Mouse (Mus musculus) kidney, postnatal 0 days (tissue): Measurements from ENCODE around the gene Prdm1. TPM values are rescaled to one million over a fixed set of nuclear protein-coding genes. Genes with fewer than 3 reads are reported as not detected.
A peak's percentile ranks its signal among the peaks of the same experiment; 100 is the strongest.

Source experiments
- ATAC-seq: fragments of 200-750 bp; cut with Nextera tagmentation; replicated peaks from 2 replicates; pipeline ENCODE4 v1.8.0; 2017; ENCODE audit warnings: low read depth, moderate number of reproducible peaks, moderate TSS enrichment, moderate library complexity; ENCODE audit not compliant: low FRiP score
- DNase-seq: peaks from one replicate; pipeline ENCODE4 v3.0.0-alpha.2; 2016; ENCODE audit warnings: low spot score
- H3K27ac ChIP-seq: fragments of 300-500 bp; sonication (generic); 2 replicates; pipeline ENCODE4 v1.5.1; 2014; ENCODE audit warnings: mild to moderate bottlenecking
- H3K27me3 ChIP-seq: fragments of 300-500 bp; sonication (generic); 2 replicates; pipeline ENCODE4 v1.6.1; 2014; ENCODE audit warnings: low read length, mixed read lengths; ENCODE audit not compliant: insufficient read depth
- H3K36me3 ChIP-seq: fragments of 300-500 bp; sonication (generic); 2 replicates; pipeline ENCODE4 v1.6.1; 2014; ENCODE audit warnings: low read length, mixed read lengths; ENCODE audit not compliant: insufficient read depth
- H3K4me1 ChIP-seq: fragments of 300-500 bp; sonication (generic); replicated peaks from 2 replicates; pipeline ENCODE4 v1.6.1; 2014; ENCODE audit warnings: antibody characterized with exemption, low read length, mixed read lengths; ENCODE audit not compliant: insufficient read depth
- H3K4me2 ChIP-seq: fragments of 300-500 bp; sonication (generic); 2 replicates; pipeline ENCODE4 v1.6.1; 2014; ENCODE audit warnings: mild to moderate bottlenecking, low read length, moderate library complexity, mixed read lengths
- H3K4me3 ChIP-seq: fragments of 300-500 bp; sonication (generic); replicated peaks from 2 replicates; pipeline ENCODE4 v1.5.1; 2014; ENCODE audit warnings: low read depth, low read length
- H3K9ac ChIP-seq: fragments of 300-500 bp; sonication (generic); 2 replicates; pipeline ENCODE4 v1.6.1; 2014; ENCODE audit warnings: low read depth, low read length
- H3K9me3 ChIP-seq: fragments of 300-500 bp; sonication (generic); replicated peaks from 2 replicates; pipeline ENCODE4 v1.6.1; 2016; ENCODE audit warnings: low read length, inconsistent platforms, mixed read lengths
- CTCF ChIP-seq: IDR thresholded peaks from 2 replicates; pipeline ENCODE4 v1.5.1; 2016; ENCODE audit warnings: antibody characterized with exemption, low read depth, mild to moderate bottlenecking, moderate library complexity
- WGBS: fragments of 180-500 bp; shearing (Covaris S2); extraction: QIAGEN DNeasy Blood & Tissue Kit; methylation state at CpG from one replicate; pipeline ENCODE4 v1.1.7; 2014; 5-methylcytosine and 5-hydroxymethylcytosine counted together
- polyA plus RNA-seq: library from polyadenylated mRNA; unstranded; fragments of >200 nt; fragmentation: Nextera tagmentation; extraction: Ambion mirVana; gene quantifications from 2 replicates; pipeline ENCODE4 v1.2.1, GENCODE M21; 2015

Prdm1 gene
- polyA plus RNA-seq, 1 experiment from 2014 or later = 1.3 TPM

- ATAC-seq (no peak), DNase-seq (no peak)
- no peaks in the 10 kb centered on the region for H3K9me3 ChIP-seq
- TF ChIP-seq CTCF = no peak
- WGBS = 57% methylated on average over 11 of the region's 11 CpGs
- no peaks in the 10 kb centered on the region for H3K27me3 ChIP-seq
- no peaks in the 10 kb centered on the region for H3K36me3 ChIP-seq
- no peak overlapping the region for H3K27ac ChIP-seq
- H3K4me1 ChIP-seq = no peaks in the 10 kb centered on the region
- no peak overlapping the region for H3K4me3 ChIP-seq
- H3K4me2 ChIP-seq = no peak overlapping the region
- no peak overlapping the region for H3K9ac ChIP-seq
These were observed 96.1 kb downstream of the Prdm1 start for GRCm38 (mm10) chr10:44432235-44432634.

DNA sequence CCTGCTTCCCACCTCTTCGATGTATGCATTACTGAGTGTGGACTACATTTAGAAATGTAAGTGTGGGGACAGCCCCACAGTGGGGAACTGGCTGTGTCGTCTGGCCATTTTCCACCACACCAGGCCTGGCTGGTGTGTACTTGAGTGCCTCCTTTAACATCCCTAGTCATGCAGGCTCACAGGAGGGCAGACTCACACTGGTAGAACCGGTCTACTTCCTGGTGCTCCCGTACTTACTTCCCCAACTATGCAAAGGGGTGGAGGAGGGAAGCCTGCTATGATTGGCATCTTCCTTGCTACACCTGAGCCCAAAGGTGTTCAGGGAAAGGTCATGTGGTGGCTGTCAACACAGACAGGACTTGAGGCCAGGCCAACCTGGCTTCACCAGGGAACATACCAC is 96.6 kb downstream of the Prdm1 start:
- H3K27me3 ChIP-seq = no peaks in the 10 kb centered on the region
- H3K4me2 ChIP-seq = no peak overlapping the region
- TF ChIP-seq CTCF = no peak
- H3K36me3 ChIP-seq = no peaks in the 10 kb centered on the region
- H3K27ac ChIP-seq = no peak overlapping the region
- no peak overlapping the region for H3K9ac ChIP-seq
- no peak overlapping the region for H3K4me3 ChIP-seq
- no peaks in the 10 kb centered on the region for H3K4me1 ChIP-seq
- H3K9me3 ChIP-seq = no peaks in the 10 kb centered on the region
- ATAC-seq (no peak), DNase-seq (no peak)
- WGBS = 77% methylated on average over 4 of the region's 4 CpGs

GRCm38 (mm10) chr10:44429177-44429888 is 99.0 kb downstream of the Prdm1 start:
- no peak overlapping the region for H3K27ac ChIP-seq
- no peak overlapping the region for H3K4me3 ChIP-seq
- ATAC-seq (no peak), DNase-seq (no peak)
- no peaks in the 10 kb centered on the region for H3K36me3 ChIP-seq
- WGBS = 83% methylated on average over 14 of the region's 14 CpGs
- H3K27me3 ChIP-seq = no peaks in the 10 kb centered on the region
- no peaks in the 10 kb centered on the region for H3K9me3 ChIP-seq
- H3K4me1 ChIP-seq = no peaks in the 10 kb centered on the region
- TF ChIP-seq CTCF = no peak
- no peak overlapping the region for H3K4me2 ChIP-seq
- no peak overlapping the region for H3K9ac ChIP-seq

DNA sequence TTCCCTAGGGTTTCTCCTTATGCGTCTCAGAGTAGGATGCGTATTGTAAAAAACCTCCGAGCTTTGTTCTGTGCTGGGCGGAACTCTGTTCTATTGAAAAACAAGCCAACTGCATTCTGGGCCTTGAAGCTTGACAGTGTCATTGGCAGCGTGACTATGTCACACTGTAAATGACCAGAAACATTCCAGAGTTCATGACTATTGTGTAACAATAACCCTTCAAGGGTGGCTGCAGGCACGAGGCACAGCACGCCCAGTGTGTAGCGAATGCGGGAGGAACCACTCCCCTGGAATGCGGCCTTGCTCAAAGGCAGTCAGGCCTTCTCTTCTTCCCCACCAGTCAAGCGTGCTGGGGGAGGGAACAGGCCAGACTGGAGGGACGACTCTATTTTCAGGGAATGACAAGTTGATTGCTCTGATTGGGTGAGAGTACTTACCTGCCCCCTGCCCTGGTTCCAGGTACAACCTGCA is 100.4 kb downstream of the Prdm1 start:
- Histone ChIP-seq H3K9me3 (no peaks in the 10 kb centered on the region), H3K27ac (peak overlapping the region; percentile 69), H3K4me2 (peak overlapping the region; percentile 31), H3K36me3 (no peaks in the 10 kb centered on the region), H3K4me1 (no peaks in the 10 kb centered on the region), H3K4me3 (no peak overlapping the region), H3K9ac (no peak overlapping the region), H3K27me3 (no peaks in the 10 kb centered on the region)
- TF ChIP-seq CTCF = no peak
- 32% methylated on average over 12 of the region's 12 CpGs for WGBS
- DNase-seq = peak; percentile 85
- ATAC-seq = peak; percentile 97

DNA sequence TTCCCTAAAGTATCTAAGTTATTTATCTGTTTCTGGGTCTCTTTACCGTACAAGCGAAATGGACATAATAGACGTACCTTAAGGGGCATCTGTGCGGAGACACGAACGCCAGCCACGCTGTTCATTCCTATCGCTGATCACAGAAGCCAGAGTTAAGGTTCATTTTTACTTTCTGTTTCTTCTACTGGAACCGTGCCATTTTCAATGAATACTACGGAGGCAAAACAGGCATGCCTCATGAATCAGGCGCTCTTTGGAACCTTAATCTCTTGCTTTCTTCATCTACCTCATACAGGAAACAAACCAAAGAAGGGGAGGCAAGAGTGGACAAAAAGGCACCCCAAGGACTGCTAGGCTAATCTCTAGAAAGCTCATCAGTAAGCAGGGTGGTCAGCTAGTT is 100.9 kb downstream of the Prdm1 start:
- Histone ChIP-seq H3K4me1 (no peaks in the 10 kb centered on the region), H3K9me3 (no peaks in the 10 kb centered on the region), H3K36me3 (no peaks in the 10 kb centered on the region), H3K4me2 (peak overlapping the region; percentile 31), H3K9ac (no peak overlapping the region), H3K27ac (peak overlapping the region; percentile 69), H3K27me3 (no peaks in the 10 kb centered on the region), H3K4me3 (no peak overlapping the region)
- DNase-seq (peak; percentile 35), ATAC-seq (no peak; the same call in 1 of the 2 replicates)
- TF ChIP-seq CTCF = no peak
- WGBS = 63% methylated on average over 11 of the region's 11 CpGs

DNA sequence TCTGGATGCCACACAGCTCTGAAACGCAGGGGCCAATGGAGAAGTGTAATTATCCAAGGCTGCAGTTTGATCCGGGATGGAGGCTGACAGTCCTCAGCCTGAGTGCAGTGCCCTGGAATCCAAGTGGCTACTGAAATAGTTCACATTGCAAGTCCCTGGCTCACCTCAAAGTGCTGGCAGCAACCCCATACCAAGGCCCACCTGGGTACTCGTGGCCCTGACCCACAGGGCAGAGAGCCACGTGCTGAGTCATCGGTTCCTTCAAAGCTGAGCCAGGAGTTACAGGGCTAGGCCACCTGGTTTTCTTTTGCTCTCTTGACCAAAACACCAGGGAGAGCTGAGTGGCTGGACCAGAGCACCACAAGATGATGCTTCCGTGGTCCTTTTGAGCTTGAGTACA is 103.3 kb downstream of the Prdm1 start:
- no peak overlapping the region for H3K9ac ChIP-seq
- no peaks in the 10 kb centered on the region for H3K27me3 ChIP-seq
- 71% methylated on average over 6 of the region's 6 CpGs for WGBS
- no peak for DNase-seq
- no peak for TF ChIP-seq CTCF
- no peak overlapping the region for H3K4me2 ChIP-seq
- no peaks in the 10 kb centered on the region for H3K4me1 ChIP-seq
- H3K4me3 ChIP-seq = no peak overlapping the region
- ATAC-seq = no peak
- H3K36me3 ChIP-seq = no peaks in the 10 kb centered on the region
- no peaks in the 10 kb centered on the region for H3K9me3 ChIP-seq
- H3K27ac ChIP-seq = no peak overlapping the region
